Mouse (Mus musculus): ENCODE data around the gene Fam122b. TPM values are rescaled to one million over a fixed set of nuclear protein-coding genes. Genes with fewer than 3 reads are reported as not detected.
"Not testable (repeated sequence)": the region's sequence is repeated elsewhere in the genome, so short reads cannot be mapped to it uniquely, and the experiment has no call there.

Fam122b gene
- 11.1 and 13.5 TPM in 2 replicates for polyA plus RNA-seq (2014; fragmentation: Nextera tagmentation; extraction: Ambion mirVana)

GRCm38 (mm10) chrX:53269289-53270062, at the start of gene Fam122b:
TSS of gene Fam122b (minus strand) at chrX:53269805.
- Histone ChIP-seq H3K4me1 (replicated peaks; ENCODE audit: control insufficient read depth, insufficient read depth, low read length) (no peaks in the 10 kb centered on the region; the same call in 1 of the 2 replicates), H3K9ac (ENCODE audit: low read depth, low read length) (peak within 1 kb of the TSS; percentile 75), H3K4me3 (ENCODE audit: low read depth, low read length) (peak within 1 kb of the TSS; percentile 63), H3K9me3 (ENCODE audit: control insufficient read depth, low read length) (no peaks in the 10 kb centered on the region), H3K27me3 (replicated peaks; ENCODE audit: control insufficient read depth, insufficient read depth, low read length) (no peaks in the 10 kb centered on the region), H3K4me2 (peak within 1 kb of the TSS; percentile 72), H3K36me3 (ENCODE audit: control insufficient read depth, insufficient read depth, low read length) (no peaks in the 10 kb centered on the region), H3K27ac (ENCODE audit: low read depth, low read length) (peak within 1 kb of the TSS; percentile 75)
- peak; percentile 78 for DNase-seq (ENCODE audit: low spot score)
- ATAC-seq (replicated peaks; ENCODE audit: low FRiP score), result peak; percentile 87
- 14% methylated on average over 40 of the region's 40 CpGs for WGBS

GRCm38 (mm10) chrX:53287924-53288323, 18.3 kb upstream of the Fam122b start:
- Histone ChIP-seq H3K4me3 (ENCODE audit: low read depth, low read length) (no peak overlapping the region), H3K4me2 (no peak overlapping the region), H3K27me3 (replicated peaks; ENCODE audit: control insufficient read depth, insufficient read depth, low read length) (no peaks in the 10 kb centered on the region), H3K4me1 (replicated peaks; ENCODE audit: control insufficient read depth, insufficient read depth, low read length) (no peaks in the 10 kb centered on the region), H3K9ac (ENCODE audit: low read depth, low read length) (no peak overlapping the region), H3K27ac (ENCODE audit: low read depth, low read length) (no peak overlapping the region), H3K36me3 (ENCODE audit: control insufficient read depth, insufficient read depth, low read length) (no peaks in the 10 kb centered on the region), H3K9me3 (ENCODE audit: control insufficient read depth, low read length) (no peaks in the 10 kb centered on the region)
- no peak for ATAC-seq (replicated peaks; ENCODE audit: low FRiP score)
- 77% methylated on average over 5 of the region's 5 CpGs for WGBS
- no peak for DNase-seq (ENCODE audit: low spot score)

- Histone ChIP-seq H3K36me3 (ENCODE audit: control insufficient read depth, insufficient read depth, low read length) (no peaks in the 10 kb centered on the region), H3K4me1 (replicated peaks; ENCODE audit: control insufficient read depth, insufficient read depth, low read length) (no peaks in the 10 kb centered on the region), H3K27ac (ENCODE audit: low read depth, low read length) (no peak within 1 kb of the TSS), H3K9me3 (ENCODE audit: control insufficient read depth, low read length) (no peaks in the 10 kb centered on the region), H3K4me3 (ENCODE audit: low read depth, low read length) (no peak within 1 kb of the TSS), H3K27me3 (replicated peaks; ENCODE audit: control insufficient read depth, insufficient read depth, low read length) (no peaks in the 10 kb centered on the region), H3K4me2 (no peak within 1 kb of the TSS), H3K9ac (ENCODE audit: low read depth, low read length) (no peak within 1 kb of the TSS)
- DNase-seq (ENCODE audit: low spot score) (no peak), ATAC-seq (replicated peaks; ENCODE audit: low FRiP score) (no peak)
- WGBS, result 37% methylated on average over 1 of the region's 1 CpGs
Observed at GRCm38 (mm10) chrX:53273124-53273523, 3.5 kb upstream of the Fam122b start, which contains the start of gene Fam122c. TSS of gene Fam122c (plus strand) at chrX:53273424.

DNA sequence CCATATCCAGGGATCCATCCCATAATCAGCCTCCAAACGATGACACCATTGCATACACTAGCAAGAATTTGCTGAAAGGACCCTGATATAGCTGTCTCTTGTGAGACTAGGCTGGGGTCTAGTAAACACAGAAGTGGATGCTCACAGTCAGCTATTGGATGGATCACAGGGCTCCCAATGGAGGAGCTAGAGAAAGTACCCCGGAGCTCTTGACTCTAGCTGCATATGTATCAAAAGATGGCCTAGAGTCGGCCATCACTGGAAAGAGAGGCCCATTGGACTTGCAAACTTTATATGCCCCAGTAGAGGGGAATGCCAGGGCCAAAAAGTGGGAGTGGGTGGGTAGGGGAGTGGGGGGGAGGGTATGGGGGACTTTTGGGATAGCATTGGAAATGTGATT, 2.0 kb upstream of the Fam122b start:
- H3K9me3 ChIP-seq (ENCODE audit: control insufficient read depth, low read length); H3K4me2 ChIP-seq; ATAC-seq (replicated peaks; ENCODE audit: low FRiP score); H3K36me3 ChIP-seq (ENCODE audit: control insufficient read depth, insufficient read depth, low read length); H3K9ac ChIP-seq (ENCODE audit: low read depth, low read length); H3K4me1 ChIP-seq (replicated peaks; ENCODE audit: control insufficient read depth, insufficient read depth, low read length); H3K27ac ChIP-seq (ENCODE audit: low read depth, low read length); H3K4me3 ChIP-seq (ENCODE audit: low read depth, low read length); DNase-seq (ENCODE audit: low spot score); H3K27me3 ChIP-seq (replicated peaks; ENCODE audit: control insufficient read depth, insufficient read depth, low read length): not testable (repeated sequence)
- WGBS, result 77% methylated on average over 3 of the region's 3 CpGs

DNA sequence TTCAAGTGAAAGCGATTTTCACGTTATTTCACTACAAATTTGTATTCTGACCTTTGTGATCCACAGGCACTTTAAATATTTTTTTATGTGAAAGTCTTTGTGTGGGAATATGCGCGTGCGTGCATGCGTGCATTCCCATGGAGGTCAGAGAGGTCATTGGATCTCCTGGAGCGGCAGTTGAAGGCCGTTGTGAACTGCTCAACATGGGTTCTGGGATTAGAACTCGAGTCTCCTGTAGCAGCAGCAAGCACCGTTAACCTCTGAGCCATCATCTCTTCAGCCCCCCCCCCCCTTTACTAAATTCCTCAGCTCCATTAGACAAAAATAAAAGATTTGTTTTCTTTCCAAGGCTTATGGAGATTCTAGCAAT, 443 bp upstream of the Fam122b start:
- Histone ChIP-seq H3K27ac (ENCODE audit: low read depth, low read length) (no peak overlapping the region), H3K4me2 (peak overlapping the region; percentile 48), H3K4me1 (replicated peaks; ENCODE audit: control insufficient read depth, insufficient read depth, low read length) (no peaks in the 10 kb centered on the region; the same call in 1 of the 2 replicates), H3K9ac (ENCODE audit: low read depth, low read length) (0 out of 2 replicates have a peak overlapping the region, but pooled peaks have one; percentile 4), H3K27me3 (replicated peaks; ENCODE audit: control insufficient read depth, insufficient read depth, low read length) (no peaks in the 10 kb centered on the region), H3K4me3 (ENCODE audit: low read depth, low read length) (peak overlapping the region; percentile 16), H3K9me3 (ENCODE audit: control insufficient read depth, low read length) (no peaks in the 10 kb centered on the region), H3K36me3 (ENCODE audit: control insufficient read depth, insufficient read depth, low read length) (no peaks in the 10 kb centered on the region)
- ATAC-seq (replicated peaks; ENCODE audit: low FRiP score) (no peak; the same call in 1 of the 2 replicates), DNase-seq (ENCODE audit: low spot score) (no peak)
- WGBS, result 24% methylated on average over 10 of the region's 10 CpGs

- H3K9ac ChIP-seq (ENCODE audit: low read depth, low read length), result peak overlapping the region; percentile 55
- ATAC-seq (replicated peaks; ENCODE audit: low FRiP score) (peak; percentile 86), DNase-seq (ENCODE audit: low spot score) (peak; percentile 69)
- H3K4me1 ChIP-seq (replicated peaks; ENCODE audit: control insufficient read depth, insufficient read depth, low read length), result no peaks in the 10 kb centered on the region; the same call in 1 of the 2 replicates
- H3K27ac ChIP-seq (ENCODE audit: low read depth, low read length), result no peak overlapping the region
- 24% methylated on average over 10 of the region's 10 CpGs for WGBS
- H3K36me3 ChIP-seq (ENCODE audit: control insufficient read depth, insufficient read depth, low read length), result no peaks in the 10 kb centered on the region
- H3K27me3 ChIP-seq (replicated peaks; ENCODE audit: control insufficient read depth, insufficient read depth, low read length), result no peaks in the 10 kb centered on the region
- H3K4me3 ChIP-seq (ENCODE audit: low read depth, low read length), result peak overlapping the region; percentile 63
- H3K4me2 ChIP-seq, result peak overlapping the region; percentile 72
- H3K9me3 ChIP-seq (ENCODE audit: control insufficient read depth, low read length), result no peaks in the 10 kb centered on the region
Observed at GRCm38 (mm10) chrX:53268856-53269255, 749 bp downstream of the Fam122b start.

- H3K4me1 ChIP-seq (replicated peaks; ENCODE audit: control insufficient read depth, insufficient read depth, low read length), result no peaks in the 10 kb centered on the region; the same call in 1 of the 2 replicates
- H3K4me3 ChIP-seq (ENCODE audit: low read depth, low read length), result no peak overlapping the region
- H3K27ac ChIP-seq (ENCODE audit: low read depth, low read length), result no peak overlapping the region
- no peak overlapping the region for H3K9ac ChIP-seq (ENCODE audit: low read depth, low read length)
- H3K27me3 ChIP-seq (replicated peaks; ENCODE audit: control insufficient read depth, insufficient read depth, low read length), result no peaks in the 10 kb centered on the region
- DNase-seq (ENCODE audit: low spot score) (no peak), ATAC-seq (replicated peaks; ENCODE audit: low FRiP score) (no peak)
- H3K9me3 ChIP-seq (ENCODE audit: control insufficient read depth, low read length), result no peaks in the 10 kb centered on the region
- no peaks in the 10 kb centered on the region for H3K36me3 ChIP-seq (ENCODE audit: control insufficient read depth, insufficient read depth, low read length)
- 48% methylated on average over 9 of the region's 9 CpGs for WGBS
- H3K4me2 ChIP-seq, result no peak overlapping the region
Observed at GRCm38 (mm10) chrX:53266186-53266585, 3.4 kb downstream of the Fam122b start.

GRCm38 (mm10) chrX:53255195-53255594, 14.4 kb downstream of the Fam122b start:
- Histone ChIP-seq H3K4me3 (ENCODE audit: low read depth, low read length) (no peak overlapping the region), H3K36me3 (ENCODE audit: control insufficient read depth, insufficient read depth, low read length) (no peaks in the 10 kb centered on the region), H3K4me1 (replicated peaks; ENCODE audit: control insufficient read depth, insufficient read depth, low read length) (no peaks in the 10 kb centered on the region), H3K27me3 (replicated peaks; ENCODE audit: control insufficient read depth, insufficient read depth, low read length) (no peaks in the 10 kb centered on the region; the same call in 1 of the 2 replicates), H3K9ac (ENCODE audit: low read depth, low read length) (no peak overlapping the region), H3K27ac (ENCODE audit: low read depth, low read length) (no peak overlapping the region), H3K4me2 (no peak overlapping the region), H3K9me3 (ENCODE audit: control insufficient read depth, low read length) (no peaks in the 10 kb centered on the region)
- no peak for DNase-seq (ENCODE audit: low spot score)
- ATAC-seq (replicated peaks; ENCODE audit: low FRiP score), result no peak

DNA sequence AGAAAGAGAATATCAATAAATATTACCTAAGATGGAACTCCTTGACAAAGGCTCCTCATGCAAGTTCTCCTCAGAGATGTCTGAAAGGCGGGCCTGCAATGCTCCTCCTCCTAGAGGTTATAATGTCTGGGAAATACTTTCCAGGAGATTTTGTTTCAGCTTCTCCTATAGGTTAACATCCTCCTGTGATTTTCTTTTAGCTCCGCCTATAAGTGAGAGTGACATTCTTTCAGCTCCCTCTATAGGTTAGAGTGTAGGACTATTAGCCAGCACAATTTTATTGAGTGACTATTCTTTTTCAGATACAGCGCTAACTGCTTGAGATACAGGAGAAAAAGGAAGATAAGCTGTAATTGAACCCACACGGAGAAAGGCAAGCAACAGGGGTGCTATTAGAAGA, 29.6 kb downstream of the Fam122b start, which contains the start of gene Plac1:
Gene Plac1 (minus strand): TSS at position 101 of the 400 bp plus-strand sequence.
- no peaks in the 10 kb centered on the region; the same call in 1 of the 2 replicates for H3K4me1 ChIP-seq (replicated peaks; ENCODE audit: control insufficient read depth, insufficient read depth, low read length)
- no peak for DNase-seq (ENCODE audit: low spot score)

More for the DNA sequence above, 29.6 kb downstream of the Fam122b start, which contains the start of gene Plac1:
- Histone ChIP-seq H3K4me3 (ENCODE audit: low read depth, low read length) (no peak within 1 kb of the TSS), H3K9me3 (ENCODE audit: control insufficient read depth, low read length) (no peaks in the 10 kb centered on the region), H3K36me3 (ENCODE audit: control insufficient read depth, insufficient read depth, low read length) (no peaks in the 10 kb centered on the region), H3K9ac (ENCODE audit: low read depth, low read length) (no peak within 1 kb of the TSS), H3K27me3 (replicated peaks; ENCODE audit: control insufficient read depth, insufficient read depth, low read length) (no peaks in the 10 kb centered on the region), H3K4me2 (no peak within 1 kb of the TSS), H3K27ac (ENCODE audit: low read depth, low read length) (no peak within 1 kb of the TSS)
- 55% methylated on average over 4 of the region's 4 CpGs for WGBS
- ATAC-seq (replicated peaks; ENCODE audit: low FRiP score), result no peak

Measured in liver, embryonic 11.5 days (tissue).